Mouse (Mus musculus): Measurements from ENCODE around the gene Crip1.

DNA sequence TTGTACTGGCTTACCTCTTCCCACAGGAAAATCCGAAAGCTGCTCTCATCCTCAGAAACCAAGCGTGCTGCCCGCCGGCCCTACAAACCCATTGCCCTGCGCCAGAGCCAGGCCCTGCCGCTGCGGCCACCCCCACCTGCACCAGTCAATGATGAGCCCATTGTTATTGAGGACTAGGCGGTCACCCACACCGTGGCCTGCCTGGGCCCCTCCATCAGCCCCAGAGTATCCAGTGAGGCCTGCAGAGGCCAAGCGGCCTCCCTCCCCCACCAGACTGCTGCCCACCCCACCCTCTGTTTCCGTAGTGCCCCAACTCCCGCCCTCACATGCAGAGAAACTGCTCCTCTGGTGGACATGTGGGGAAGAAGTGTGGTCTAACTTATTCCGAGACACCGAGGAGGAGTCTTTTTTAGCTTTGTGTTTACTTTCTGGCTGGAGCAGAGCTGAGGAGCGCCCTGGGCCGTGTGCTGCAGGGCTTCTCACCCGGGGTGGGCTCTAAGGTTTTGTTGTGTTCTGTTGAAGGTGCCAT lies 9.6 kb upstream of the Crip1 start:
- no peak for TF ChIP-seq MAFK (IDR thresholded peaks at IDR 0.05; ENCODE audit: borderline replicate concordance, low read depth, low read length)
- TF ChIP-seq HCFC1 (IDR thresholded peaks at IDR 0.05; ENCODE audit: low read depth, low read length): no peak
- no peak for TF ChIP-seq ZMIZ1 (IDR thresholded peaks at IDR 0.05; ENCODE audit: low read depth, low read length)
- no peak for TF ChIP-seq CTCF (IDR thresholded peaks at IDR 0.05 in 2 of 3, conservative IDR thresholded peaks at IDR 0.05 in 1 of 3; ENCODE audit: control insufficient read depth in 1 of 3, insufficient read depth in 1 of 3, low read depth in 2 of 3, low read length in 3 of 3, poor library complexity in 1 of 3, severe bottlenecking in 1 of 3)
- TF ChIP-seq MAX (IDR thresholded peaks at IDR 0.05; ENCODE audit: low read length): no peak
- TF ChIP-seq TAL1 (IDR thresholded peaks at IDR 0.05; ENCODE audit: low read length): no peak
- TF ChIP-seq TBP (IDR thresholded peaks at IDR 0.05; ENCODE audit: low read depth, low read length): no peak
- no peak for TF ChIP-seq MYC (IDR thresholded peaks at IDR 0.05; ENCODE audit: low read depth, low read length)
- TF ChIP-seq MXI1 (IDR thresholded peaks at IDR 0.05; ENCODE audit: low read depth, low read length): no peak
- no peak; a peak in 1 of 4 replicates for TF ChIP-seq POLR2A (IDR thresholded peaks at IDR 0.05; ENCODE audit: control insufficient read depth in 1 of 2, insufficient read depth in 1 of 2, low read depth in 1 of 2, low read length in 2 of 2, poor library complexity in 1 of 2)
- TF ChIP-seq ELF1 (IDR thresholded peaks at IDR 0.05; ENCODE audit: low read depth, low read length): no peak
- no peak for TF ChIP-seq TCF12 (IDR thresholded peaks at IDR 0.05; ENCODE audit: low read depth, low read length)
